Mouse (Mus musculus): ENCODE data around the gene Vps18.

Gene Vps18

DNA sequence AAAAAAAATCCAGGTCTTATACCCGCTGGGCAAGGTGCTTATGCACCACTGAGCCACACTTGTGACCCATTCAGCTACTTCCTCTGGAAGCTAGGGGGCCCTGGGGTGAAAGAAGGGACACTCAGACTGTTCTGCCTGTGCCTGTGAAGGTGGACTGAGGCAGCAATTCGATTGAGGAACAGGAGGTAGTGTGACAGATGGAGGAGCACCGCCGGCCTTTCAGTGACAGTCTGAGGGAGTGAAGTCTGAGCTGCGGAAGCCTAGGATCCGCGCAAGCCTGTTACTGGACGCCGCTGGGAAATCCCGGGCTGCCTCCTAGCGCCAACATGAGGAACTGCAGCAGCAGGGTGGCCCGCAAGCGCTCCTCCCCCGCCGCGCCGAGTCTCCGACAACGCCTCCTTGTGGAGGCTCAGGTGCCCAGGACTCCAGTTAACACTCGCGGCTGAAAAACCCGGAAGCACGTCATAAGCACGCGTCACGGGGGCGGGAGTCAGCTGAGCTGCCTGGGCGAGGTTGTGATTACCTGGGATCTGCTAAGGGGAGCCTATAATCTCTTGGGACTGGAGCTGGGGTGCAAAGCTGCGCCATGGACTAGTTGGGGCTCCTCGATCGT, at the start of gene Vps18:
Vps18 (plus strand) TSS at position 471 of the 613 bp plus-strand sequence.
- CTCF ChIA-PET = interaction anchor here (0.6 to 0.7 kb wide), 3 partner anchors 37 to 1882 kb away, joined by 3 to 4 read pairs (median 3); partner anchors contain the start of genes Tubgcp4 and Zscan29

DNA sequence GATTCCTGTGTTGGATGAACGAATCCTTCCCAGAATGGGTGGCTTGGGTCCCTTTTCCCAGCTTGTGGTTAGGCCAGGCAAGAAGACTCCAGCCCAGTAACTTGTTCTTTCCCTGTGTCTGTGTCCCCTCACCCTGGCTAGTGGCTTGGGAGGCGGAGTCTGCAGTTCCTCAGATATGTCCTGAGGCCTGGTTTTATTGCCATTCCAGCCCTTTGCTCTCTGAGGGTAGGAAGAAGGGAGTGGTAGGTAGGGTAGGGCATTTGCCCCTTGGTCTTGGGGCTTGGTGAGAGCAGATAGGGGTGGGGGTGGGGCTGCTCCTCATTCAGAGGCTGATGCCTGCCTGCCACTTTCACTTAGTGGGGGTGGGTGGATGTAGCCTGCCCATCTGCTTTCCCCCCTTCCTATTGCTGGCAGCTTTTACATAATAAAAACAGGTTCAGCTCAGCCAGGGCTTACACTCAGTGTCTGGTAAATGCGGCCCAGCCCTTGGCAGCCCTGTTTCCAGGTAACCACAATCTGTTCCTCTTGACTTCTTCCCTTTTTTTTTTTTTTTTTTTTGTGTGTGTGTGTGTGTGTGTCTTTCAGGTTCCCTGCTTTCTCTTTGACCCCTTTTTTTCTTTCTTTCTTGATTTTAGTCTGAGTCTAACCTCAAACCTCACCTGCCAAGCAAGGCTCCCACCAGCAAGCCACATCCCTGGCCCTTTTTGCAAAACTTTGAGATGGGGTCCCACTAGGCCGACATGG, 48.3 kb upstream of the Vps18 start:
- CTCF ChIA-PET = interaction anchor here (0.6 kb wide), 1 partner anchor 173 kb away, joined by 6 read pairs; no protein-coding TSS in a partner anchor

DNA sequence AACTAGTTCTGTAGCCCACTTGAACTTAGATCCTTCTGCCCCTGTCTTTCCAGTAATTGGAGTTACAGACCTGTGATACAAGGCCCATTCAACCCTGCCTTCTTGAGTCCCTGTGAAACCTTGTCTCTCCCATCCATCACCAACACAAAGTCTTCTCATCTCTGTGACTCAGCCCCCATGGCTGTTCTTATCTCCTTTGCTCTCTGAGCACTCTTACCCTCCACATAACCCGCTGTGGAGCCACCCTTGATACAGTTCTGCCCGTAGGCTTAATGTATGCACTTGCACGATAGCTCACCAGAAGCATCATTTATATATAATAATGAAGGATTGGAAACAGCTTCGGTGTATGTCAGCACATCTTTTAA, 47.7 kb upstream of the Vps18 start:
- CTCF ChIA-PET = no interaction called here

DNA sequence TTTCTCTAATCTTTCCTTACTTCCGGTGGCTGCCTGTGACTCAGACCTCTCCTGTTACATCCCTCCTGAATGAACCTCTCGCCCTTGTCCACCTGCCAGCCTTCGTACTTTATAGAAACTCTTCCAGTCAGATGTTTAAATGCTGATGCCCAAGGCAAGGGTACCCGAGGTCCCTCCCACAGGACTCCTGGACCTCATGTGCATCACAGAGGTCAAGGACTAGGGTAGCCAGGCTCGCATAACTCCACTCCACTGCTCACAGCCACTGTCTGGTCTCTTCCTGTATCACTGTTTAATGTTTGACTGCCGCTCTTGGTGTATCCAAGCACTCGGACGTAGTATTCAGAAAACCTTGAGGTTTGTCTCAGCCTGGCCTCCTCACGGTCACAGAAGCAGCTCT, 46.0 kb upstream of the Vps18 start:
- CTCF ChIA-PET = no interaction called here

DNA sequence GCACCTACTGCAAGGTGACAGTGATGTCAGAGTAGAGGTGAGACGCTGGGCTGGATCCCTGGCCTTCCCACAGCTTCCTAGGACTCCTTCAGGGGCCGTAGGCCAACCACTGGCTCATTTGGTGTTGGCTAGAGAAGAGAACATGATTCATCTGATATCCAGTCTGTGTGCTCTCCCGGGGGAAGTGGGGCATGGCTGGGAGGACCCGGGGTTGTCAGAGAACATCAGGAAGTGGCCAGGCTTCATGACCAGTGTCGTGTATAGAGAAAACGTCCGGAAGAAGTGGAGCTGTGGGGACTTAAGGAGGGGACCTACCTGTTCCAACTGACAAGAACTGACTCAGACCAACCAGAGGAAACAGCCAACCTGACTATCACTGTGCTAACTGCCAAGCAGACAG, 43.3 kb upstream of the Vps18 start:
- CTCF ChIA-PET = no interaction called here

DNA sequence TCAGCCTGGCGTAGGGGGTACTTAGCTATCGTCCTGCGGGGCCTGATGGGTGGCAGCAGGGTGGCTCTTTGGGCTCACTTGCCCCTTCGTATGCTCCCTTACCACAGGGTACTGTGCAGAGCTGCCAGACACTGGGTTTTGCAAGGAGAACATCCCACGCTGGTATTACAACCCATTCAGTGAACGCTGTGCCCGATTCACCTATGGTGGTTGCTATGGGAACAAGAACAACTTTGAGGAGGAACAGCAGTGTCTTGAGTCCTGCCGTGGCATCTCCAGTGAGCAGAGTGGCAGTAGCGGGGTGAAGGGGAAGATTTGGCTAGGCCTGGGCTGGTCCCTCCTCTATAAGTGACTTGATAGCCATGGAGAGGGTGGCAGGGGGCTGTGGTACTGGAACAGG, 40.6 kb upstream of the Vps18 start:
- CTCF ChIA-PET = no interaction called here

DNA sequence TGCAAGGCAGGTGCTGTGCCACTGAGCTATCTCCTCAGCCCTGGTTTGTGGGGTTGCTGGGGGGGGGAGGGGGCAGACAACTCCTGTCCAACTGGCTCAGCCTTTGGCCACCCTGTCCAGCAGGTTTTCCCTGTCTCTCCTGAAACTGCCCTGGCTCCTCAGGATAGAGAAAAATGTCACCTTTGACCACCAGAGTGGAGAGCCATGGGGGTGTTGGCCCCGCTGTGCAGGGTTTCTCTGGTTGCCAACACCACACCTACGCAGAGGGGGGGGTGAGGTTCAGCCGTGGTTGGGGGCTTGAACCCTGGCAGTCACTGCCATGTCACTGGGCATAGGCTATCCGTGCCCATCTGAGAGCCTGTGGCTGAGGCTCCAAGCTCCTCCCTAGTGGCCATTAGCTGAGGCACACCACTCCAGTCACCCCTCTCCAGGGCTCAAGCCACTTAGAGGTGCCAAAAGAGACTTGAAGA, 38.9 kb upstream of the Vps18 start:
- CTCF ChIA-PET = interaction anchor here (0.7 kb wide), 1 partner anchor 250 kb away, joined by 3 read pairs; no protein-coding TSS in a partner anchor

DNA sequence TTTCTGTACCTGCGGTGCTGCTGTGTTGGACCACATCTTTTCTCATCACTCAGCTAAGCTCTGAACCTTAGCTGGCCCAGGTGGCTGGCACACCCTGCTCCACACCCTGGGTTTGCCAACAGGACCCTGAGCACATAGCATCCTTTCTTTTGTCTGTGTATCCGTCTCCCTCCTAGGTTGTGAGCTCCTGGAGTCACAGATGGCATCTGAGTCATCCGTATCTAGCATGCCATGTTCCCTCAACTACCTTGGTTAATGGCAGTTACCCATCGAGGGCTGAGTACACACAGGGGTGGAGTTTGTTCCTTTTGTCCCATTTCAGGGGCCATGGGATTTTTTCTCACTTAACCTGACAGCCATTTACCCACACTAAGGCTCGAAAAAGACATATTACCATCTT, 38.2 kb upstream of the Vps18 start:
- CTCF ChIA-PET = no interaction called here

DNA sequence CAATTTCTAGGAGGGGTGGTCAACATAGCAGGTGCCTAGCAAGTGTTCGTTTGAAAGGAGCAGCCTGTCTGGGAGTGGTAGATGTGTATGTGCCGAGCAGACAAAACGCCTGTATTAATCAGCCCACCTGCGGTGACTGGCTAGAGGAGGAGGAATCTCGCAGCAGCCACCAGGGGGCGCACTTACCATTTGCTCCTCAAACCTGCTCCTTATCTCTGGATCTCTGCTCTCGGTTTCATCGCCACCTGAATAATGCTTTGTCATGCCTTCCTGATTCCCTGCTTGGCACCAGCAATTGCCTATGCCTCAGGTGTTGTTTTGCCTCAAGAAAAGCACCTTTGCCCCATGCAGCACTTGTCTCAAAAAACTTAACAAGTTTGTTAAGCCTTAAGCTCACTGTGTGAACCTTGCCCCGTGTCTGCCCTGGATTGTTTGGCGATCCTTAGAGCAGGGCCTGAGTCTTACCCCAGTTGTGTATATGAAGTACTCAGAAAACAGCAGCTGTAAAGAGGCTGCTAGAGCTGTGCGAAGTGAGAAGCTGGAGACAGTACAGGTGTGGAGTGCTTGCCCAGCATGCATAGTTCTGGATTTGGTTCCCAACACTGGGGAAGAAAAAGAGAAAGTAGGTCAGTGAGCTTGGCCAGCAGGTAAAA, 37.6 kb upstream of the Vps18 start:
- CTCF ChIA-PET = interaction anchor here (0.7 to 0.8 kb wide), 2 partner anchors 37 to 182 kb away, joined by 3 read pairs; no protein-coding TSS in a partner anchor

DNA sequence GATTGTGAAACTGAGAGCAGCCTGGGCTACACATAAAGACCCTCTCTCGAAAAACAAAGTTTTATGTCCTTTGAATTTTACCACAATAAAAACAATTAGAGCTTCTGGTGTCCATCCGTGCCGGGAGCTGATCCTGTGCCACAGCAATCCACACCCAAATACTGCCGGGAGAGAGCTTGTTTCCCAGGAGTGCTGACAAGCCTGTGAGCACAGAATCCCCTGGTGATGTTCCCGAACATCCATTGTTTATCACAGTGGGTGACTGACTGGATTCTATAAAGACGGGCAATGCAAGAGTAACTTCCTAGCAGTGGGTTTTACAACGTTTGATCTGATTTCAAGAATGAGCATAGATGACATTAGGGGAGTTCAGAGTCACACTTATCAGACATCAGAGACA, 33.6 kb upstream of the Vps18 start:
- CTCF ChIA-PET = no interaction called here

DNA sequence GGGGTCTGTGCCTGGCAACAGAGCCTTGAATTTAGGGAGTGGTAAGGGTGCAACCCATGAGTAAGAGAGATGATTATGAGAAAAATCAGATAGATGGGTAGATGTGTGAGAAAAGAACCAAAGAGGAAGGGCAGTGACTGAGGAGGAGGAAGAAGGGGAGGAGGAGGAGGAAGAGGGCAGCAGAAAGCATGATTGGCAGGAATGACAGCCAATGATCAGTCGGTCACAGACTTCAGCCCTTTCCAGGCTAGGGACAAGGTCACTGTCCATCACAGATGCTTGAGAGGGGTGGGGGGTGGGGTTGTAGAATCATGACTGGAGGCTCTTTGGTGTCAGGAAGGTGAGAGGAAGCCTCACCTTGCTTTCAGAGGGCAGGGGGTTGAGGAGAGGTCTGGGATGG, 28.0 kb upstream of the Vps18 start:
- CTCF ChIA-PET = no interaction called here

DNA sequence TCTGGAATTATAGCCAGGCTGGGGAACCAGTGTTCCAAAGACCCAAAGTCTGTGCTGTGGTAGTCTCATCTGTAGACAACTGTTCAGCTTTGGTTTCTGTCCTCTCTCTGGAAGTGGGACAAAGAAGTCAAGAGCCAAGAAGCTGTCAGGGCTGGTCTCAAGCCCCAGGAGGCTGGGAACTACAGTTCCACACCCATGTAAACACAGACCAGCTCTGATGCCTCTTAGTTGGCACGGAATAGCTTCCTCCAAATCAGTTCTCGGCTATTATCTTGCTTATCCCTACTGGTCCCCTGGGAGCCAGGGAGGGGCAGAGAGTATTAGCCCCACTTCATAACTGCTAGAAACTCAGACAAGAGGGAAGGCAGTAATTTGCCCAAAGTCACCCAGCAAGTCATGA, 27.2 kb upstream of the Vps18 start:
- CTCF ChIA-PET = no interaction called here

DNA sequence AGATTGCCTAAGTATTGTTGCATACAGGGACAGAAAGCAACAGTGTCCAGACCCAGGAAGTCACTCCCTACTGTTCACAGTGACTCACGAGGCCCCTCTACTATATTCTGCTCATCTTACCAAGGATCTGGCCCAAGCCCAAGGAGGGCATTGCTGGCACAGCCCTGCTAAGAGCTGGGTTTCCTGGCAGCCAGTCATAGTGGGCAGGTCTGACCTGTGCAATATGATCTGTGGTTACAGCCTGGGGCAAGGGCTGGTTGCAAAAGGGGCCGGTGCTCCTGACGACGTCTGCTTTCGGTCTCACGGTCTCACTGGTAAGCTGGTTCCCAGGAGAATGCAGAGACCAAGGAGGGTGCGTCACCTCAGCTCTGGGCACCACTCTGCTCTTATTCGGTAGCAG, 25.6 kb upstream of the Vps18 start:
- CTCF ChIA-PET = no interaction called here

DNA sequence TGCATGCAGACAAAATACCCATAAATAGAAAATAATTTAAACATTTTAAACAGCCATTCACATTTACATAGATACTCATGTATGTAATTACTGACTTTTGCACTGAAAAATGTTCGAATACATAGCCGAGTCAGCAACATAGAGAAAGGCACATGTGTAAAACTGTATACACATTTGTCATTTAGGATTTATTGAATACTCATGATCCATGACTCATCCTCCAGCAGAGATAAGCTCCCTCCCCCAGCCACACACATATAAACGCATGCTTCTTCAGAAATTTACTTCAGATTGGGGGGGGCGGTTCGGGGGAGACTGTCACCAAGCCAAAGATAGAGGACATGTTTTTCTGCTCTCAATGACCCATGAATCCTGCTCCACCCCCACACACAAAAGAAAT, 24.7 kb upstream of the Vps18 start:
- CTCF ChIA-PET = no interaction called here

DNA sequence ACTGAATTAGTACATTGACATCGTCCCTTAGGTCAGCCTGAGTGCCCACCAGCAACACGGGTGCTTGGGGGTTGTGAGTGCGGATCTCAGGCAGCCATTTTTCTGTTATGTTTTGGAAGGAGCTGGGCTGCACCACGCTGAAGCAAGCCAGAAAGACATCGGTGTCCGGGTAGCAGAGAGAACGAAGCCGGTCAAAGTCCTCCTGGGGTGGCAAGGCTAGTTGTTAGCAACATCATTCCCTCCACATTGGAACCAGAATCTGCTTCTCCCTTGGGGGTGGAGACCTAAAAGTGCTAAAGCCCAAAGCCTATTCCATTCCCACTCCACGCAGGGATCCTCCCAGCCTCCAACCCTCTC, 18.3 kb upstream of the Vps18 start:
- CTCF ChIA-PET = no interaction called here

DNA sequence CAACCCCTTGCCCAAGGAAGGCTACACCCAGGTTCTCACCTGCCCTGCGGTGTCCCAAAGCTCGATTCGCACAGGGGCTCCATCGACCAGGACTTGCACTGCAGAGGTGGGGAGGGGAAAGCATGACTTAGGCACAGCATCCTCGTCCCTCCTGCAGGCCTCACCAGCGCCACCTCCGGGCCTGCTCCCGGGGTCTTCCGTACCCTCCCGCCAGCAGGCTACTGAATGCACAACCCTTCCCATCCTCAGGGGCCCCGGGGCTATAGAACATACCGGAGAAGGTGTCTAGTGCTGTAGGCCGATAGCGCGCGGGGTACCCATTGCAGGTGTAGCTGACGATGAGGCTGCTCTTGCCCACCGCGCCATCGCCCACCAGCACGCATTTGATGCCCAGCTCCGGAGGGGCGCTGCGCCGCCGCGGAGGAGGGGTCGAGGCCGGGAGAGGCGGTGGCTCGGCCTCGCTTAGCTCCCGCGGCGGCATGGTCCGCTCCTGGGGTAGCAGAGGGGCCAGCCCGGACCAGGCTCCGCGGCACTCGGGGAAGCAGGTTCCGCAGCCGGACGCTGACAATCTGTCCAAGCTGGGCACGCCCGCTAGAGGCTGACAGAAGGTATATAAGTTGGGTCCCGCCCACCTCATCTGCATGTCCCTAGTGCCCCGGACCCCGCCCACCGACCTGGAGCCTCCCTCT, 17.8 kb upstream of the Vps18 start, which contains the start of gene Rhov:
Rhov (minus strand) TSS at position 630 of the 689 bp plus-strand sequence.
- CTCF ChIA-PET = no interaction called here

DNA sequence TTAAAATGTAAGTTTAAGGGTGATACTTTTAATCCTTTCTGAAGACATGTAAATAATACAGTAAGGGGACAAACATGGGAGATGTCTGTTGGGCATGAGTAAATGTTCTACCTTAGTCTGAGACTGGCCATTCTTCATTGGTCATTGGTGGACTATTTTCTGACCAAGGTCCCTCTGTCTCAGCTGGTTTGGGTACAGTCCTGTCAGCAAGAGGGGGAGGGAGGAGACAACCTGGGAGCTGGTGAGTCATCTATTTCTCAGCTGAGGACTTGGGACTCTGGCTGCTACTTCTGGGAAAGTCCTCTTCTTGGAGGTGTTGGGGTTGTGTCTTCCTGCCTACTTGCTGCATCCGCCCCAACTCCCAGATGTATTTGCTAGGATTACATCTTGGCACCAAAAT, 14.4 kb upstream of the Vps18 start:
- CTCF ChIA-PET = no interaction called here

DNA sequence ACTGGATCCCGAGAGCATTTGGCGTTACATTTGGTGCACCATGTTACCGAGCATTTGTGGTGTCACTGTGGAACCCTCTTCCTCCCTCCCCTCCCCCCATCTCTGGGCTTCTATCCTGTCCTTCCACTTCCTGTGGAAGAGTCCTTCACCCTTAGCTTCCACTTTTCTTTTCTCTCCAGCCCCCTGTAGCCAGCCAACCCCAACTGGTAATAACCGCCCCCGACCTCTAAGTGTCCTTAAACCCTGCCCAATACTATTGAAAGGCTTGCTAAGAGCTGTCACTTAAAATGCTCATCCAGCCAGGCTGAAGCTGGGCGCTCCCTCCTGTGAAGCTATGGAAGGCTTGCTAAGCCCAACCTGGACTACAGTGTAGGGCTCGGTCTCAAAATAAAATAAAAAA, 11.6 kb upstream of the Vps18 start:
- CTCF ChIA-PET = no interaction called here

DNA sequence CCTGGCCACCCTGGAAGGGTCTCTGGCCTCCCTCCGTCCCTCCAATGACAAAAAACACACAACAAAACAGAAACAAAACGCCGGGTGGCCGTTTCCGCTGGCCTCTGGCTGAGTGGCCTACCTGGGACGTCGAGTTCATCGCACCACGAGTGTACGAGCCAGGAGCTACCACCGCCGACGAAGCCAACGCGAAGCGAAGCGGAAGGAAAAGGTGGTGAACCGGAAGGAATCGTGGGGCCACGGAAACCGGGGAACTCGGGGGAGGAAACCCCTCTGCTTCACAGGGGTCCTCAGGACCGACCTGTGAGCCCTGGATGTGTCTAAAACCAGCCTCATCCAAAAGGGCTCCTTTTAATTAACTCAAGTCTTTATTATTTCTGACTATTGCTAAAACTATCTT, 10.7 kb upstream of the Vps18 start:
- CTCF ChIA-PET = no interaction called here

DNA sequence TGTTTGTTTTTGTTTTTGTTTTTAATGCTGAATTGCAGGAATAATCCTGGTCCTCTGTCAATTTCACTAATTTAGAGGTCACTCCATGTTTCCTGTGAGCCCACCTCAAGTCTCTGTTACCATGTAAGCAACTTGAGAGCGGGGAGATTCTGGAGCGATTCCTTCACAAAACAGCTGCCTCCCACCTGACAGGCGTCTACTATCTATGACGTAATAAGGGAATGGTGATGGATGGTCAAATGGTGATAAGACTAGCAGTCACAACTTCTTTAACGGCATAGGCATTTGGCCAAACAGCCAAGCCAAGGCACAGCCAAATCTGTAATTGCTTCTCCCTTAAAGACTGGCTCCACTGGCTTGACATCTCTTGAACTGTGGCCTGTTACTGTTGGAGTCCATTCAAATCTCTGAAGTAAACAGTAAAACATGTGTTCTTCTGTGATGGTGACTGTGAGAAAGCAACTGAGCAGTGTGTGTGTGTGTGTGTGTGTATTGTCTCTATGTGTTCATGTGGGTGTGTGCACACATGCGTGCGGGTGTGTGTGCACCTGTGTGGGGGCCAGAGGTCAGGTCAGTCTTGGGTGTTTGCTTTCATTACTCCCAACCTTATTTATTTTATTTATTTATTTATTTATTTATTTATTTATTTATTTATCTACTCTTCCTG, 6.5 kb upstream of the Vps18 start:
- CTCF ChIA-PET = no interaction called here

DNA sequence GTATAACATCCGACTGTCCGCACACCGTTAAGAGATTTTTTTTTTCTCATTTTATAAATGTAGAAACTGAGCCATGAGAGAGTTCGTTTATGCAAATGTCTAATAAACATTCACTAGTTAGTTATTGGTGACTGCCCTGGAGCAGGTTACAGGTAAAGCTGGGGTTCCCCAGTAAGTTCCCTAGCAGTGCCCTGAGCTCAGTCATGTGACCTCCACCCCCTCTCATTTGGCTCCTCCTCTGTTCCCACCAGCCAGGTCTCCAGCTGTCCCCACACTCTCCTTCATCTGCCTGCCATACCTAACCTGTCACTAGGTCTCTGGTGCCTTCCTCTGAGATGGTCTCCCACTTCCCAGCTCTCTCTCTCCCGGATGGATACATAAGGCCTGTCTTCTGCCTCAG, 1.2 kb upstream of the Vps18 start:
- CTCF ChIA-PET = interaction anchor here (0.7 kb wide), 2 partner anchors 36 to 1761 kb away, joined by 3 read pairs; no protein-coding TSS in a partner anchor

DNA sequence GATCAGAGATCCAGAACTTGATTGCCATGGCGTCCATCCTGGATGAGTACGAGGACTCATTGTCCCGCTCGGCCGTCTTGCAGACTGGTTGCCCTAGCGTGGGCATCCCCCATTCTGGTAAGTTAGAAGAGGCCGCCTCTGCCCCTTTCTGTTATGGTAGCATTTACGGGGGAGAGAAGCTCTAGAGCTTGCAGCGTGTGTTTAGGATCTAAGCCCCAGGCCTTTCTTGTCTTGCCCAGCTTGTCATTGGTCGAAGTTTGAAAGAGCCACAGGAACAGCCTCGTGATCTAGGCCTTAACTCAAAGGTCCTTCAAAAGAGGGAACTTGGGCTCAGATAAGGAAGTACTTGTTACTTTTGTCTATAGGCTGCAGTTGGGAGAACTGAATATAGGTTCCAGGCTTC, 475 bp downstream of the Vps18 start:
- CTCF ChIA-PET = interaction anchor here (0.6 to 1.0 kb wide), 2 partner anchors 68 to 187 kb away, joined by 3 to 9 read pairs; no protein-coding TSS in a partner anchor
